Mouse (Mus musculus) inflammation-experienced regulatory T-cells, adult 6 months (primary cell): ENCODE measurements around the gene Egfl7. TPM values are rescaled to one million over a fixed set of nuclear protein-coding genes. Genes with fewer than 3 reads are reported as not detected.

Experiments
- ATAC-seq: one replicate; pipeline ENCODE4 v1.8.0; 2017
- polyA plus RNA-seq, 3 experiments: library from polyadenylated mRNA; unstranded; fragments of 100-300 nt; shearing (Covaris generic); gene quantifications; one replicate each; pipeline ENCODE4 v1.2.1; 2017

The Egfl7 gene
- polyA plus RNA-seq, 3 experiments from 2014 or later = 1.7 to 2.3 TPM; not detected in 1

DNA sequence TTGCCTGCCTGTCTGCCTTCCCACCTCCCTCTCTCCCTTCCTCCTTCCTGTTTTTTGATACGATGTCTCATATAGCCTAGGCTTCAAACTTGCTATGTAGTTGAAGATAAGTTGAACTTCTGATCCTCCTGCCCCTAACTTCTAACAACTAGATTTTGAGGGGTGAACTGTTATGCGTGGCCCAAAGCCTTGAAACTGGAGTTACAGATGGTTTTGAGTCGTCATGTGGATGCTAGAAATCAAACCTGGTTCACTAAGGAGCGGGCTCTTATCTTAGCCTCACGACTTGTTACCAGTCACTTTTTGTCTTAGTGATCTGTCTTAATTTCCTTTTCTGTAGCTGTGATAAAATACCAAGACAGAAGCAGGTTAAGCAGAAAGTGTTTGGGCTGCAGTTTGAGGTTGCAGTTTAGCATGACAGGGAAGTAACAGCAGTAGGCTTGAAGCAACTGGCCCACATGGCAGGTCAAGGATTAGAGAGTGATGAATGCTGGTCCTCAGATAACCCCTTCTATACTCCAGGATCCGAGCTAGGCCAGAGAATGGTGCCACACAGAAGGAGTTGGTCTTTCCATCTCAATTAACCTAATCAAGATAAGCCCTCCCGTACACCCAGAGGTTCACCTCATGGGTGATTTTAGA, 61.3 kb downstream of the Egfl7 start:
- ATAC-seq = no peak

Other genes with a start within 250 kb of the Egfl7 start
- 1 to 10 TPM; 7.6 to 8.7 (median 7.6) TPM for gene Dnlz, start 227.9 kb upstream of the Egfl7 start, polyA plus RNA-seq
- gene Card9, start 219.1 kb upstream of the Egfl7 start, polyA plus RNA-seq = 1 to 10 TPM in 2 of 3 experiments, under 1 TPM in 1; 0.53 to 2.1 (median 1.1) TPM
- gene Snapc4, start 199.4 kb upstream of the Egfl7 start, polyA plus RNA-seq = 10 to 100 TPM; 15.6 to 43.4 (median 39.6) TPM
- gene Entr1, start 190.7 kb upstream of the Egfl7 start, polyA plus RNA-seq = 10 to 100 TPM; 35.3 to 57.5 (median 44.3) TPM
- 10 to 100 TPM; 82.4 to 88.4 (median 82.9) TPM for gene Pmpca, start 190.7 kb upstream of the Egfl7 start, polyA plus RNA-seq
- gene Inpp5e, start 170.8 kb upstream of the Egfl7 start, polyA plus RNA-seq = 10 to 100 TPM in 2 of 3 experiments, 1 to 10 TPM in 1; 9.4 to 19.0 (median 10.9) TPM
- gene Sec16a, start 134.8 kb upstream of the Egfl7 start, polyA plus RNA-seq = 10 to 100 TPM; 18.4 to 28.4 (median 24.2) TPM
- gene Notch1, start 63.4 kb upstream of the Egfl7 start, polyA plus RNA-seq = 10 to 100 TPM; 24.9 to 41.2 (median 27.0) TPM
- not detected for gene Gm20532, start 6.6 kb downstream of the Egfl7 start, polyA plus RNA-seq
- 1 to 10 TPM; 6.6 to 9.1 (median 7.4) TPM for gene Agpat2, start 24.4 kb downstream of the Egfl7 start, polyA plus RNA-seq
- 1 to 10 TPM; 1.2 to 4.2 (median 2.1) TPM for gene Fam69b, start 48.4 kb downstream of the Egfl7 start, polyA plus RNA-seq
- under 1 TPM in 2 of 3 experiments, not detected in 1; 0.59 to 0.96 TPM for gene Lcn4, start 91.3 kb downstream of the Egfl7 start, polyA plus RNA-seq